Mouse (Mus musculus): ENCODE results near the gene Kif21b. TPM values are rescaled to one million over a fixed set of nuclear protein-coding genes. Genes with fewer than 3 reads are reported as not detected.

Kif21b gene
- total RNA-seq, 1 experiment, result 3.0 TPM

GRCm38 (mm10) chr1:136223758-136224342 lies 92.7 kb downstream of the Kif21b start:
- no peaks in the 10 kb centered on the region for H3K9me3 ChIP-seq (ENCODE audit: control insufficient read depth, insufficient read depth, low read depth, low read length)
- no peak for TF ChIP-seq HCFC1 (IDR thresholded peaks at IDR 0.05; ENCODE audit: borderline replicate concordance, insufficient read depth, low read length)
- no peak for TF ChIP-seq MAFK (IDR thresholded peaks at IDR 0.05; ENCODE audit: insufficient read depth, low read depth, low read length)
- TF ChIP-seq ZC3H11A (IDR thresholded peaks at IDR 0.05; ENCODE audit: borderline replicate concordance, low read depth, low read length), result no peak
- no peak for TF ChIP-seq CHD2 (IDR thresholded peaks at IDR 0.05; ENCODE audit: low read depth, low read length)
- no peak for TF ChIP-seq ZNF384 (IDR thresholded peaks at IDR 0.05; ENCODE audit: low read depth, low read length)
- no peak overlapping the region for H3K9ac ChIP-seq (ENCODE audit: insufficient read depth, low read depth, low read length, poor library complexity, severe bottlenecking)
- DNase-seq (ENCODE audit: low read depth, low spot score), result no peak
- peaks cover 0 to 16% of the 10 kb centered on the region in 2 experiments; a peak in 3 of 4 replicates for H3K4me1 ChIP-seq (ENCODE audit: control insufficient read depth in 2 of 2, insufficient read depth in 2 of 2, low read length in 2 of 2, poor library complexity in 1 of 2)
- in situ Hi-C loops (cut with MboI; ENCODE audit: low sequenced_read_pairs in 2 of 2, unreplicated experiment in 2 of 2), result no loop called here
- peaks cover 46% of the 10 kb centered on the region for H3K36me3 ChIP-seq (ENCODE audit: control insufficient read depth, insufficient read depth, low read length, poor library complexity, severe bottlenecking)
- no peak overlapping the region for H3K4me3 ChIP-seq (ENCODE audit: insufficient read depth in 1 of 2, low read depth in 1 of 2, low read length in 2 of 2, poor library complexity in 1 of 2, severe bottlenecking in 1 of 2)
- no peak overlapping the region for H3K27ac ChIP-seq (ENCODE audit: insufficient read depth, low read depth, low read length, poor library complexity, severe bottlenecking)

- no peaks in the 10 kb centered on the region for H3K9me3 ChIP-seq (ENCODE audit: control insufficient read depth, insufficient read depth, low read depth, low read length)
- H3K9ac ChIP-seq (ENCODE audit: insufficient read depth, low read depth, low read length, poor library complexity, severe bottlenecking), result no peak overlapping the region
- H3K27ac ChIP-seq (ENCODE audit: insufficient read depth, low read depth, low read length, poor library complexity, severe bottlenecking), result no peak overlapping the region
- no peak for DNase-seq (ENCODE audit: low read depth, low spot score)
- no peak for TF ChIP-seq MAFK (IDR thresholded peaks at IDR 0.05; ENCODE audit: insufficient read depth, low read depth, low read length)
- no peak for TF ChIP-seq HCFC1 (IDR thresholded peaks at IDR 0.05; ENCODE audit: borderline replicate concordance, insufficient read depth, low read length)
- no peak for TF ChIP-seq ZC3H11A (IDR thresholded peaks at IDR 0.05; ENCODE audit: borderline replicate concordance, low read depth, low read length)
- no peak for TF ChIP-seq ZNF384 (IDR thresholded peaks at IDR 0.05; ENCODE audit: low read depth, low read length)
- TF ChIP-seq CHD2 (IDR thresholded peaks at IDR 0.05; ENCODE audit: low read depth, low read length), result no peak
- H3K4me3 ChIP-seq (ENCODE audit: insufficient read depth in 1 of 2, low read depth in 1 of 2, low read length in 2 of 2, poor library complexity in 1 of 2, severe bottlenecking in 1 of 2), result no peak overlapping the region
- H3K4me1 ChIP-seq (ENCODE audit: control insufficient read depth in 2 of 2, insufficient read depth in 2 of 2, low read length in 2 of 2, poor library complexity in 1 of 2), result peaks cover 5 to 32% of the 10 kb centered on the region in 2 experiments; a peak in 3 of 4 replicates
- H3K36me3 ChIP-seq (ENCODE audit: control insufficient read depth, insufficient read depth, low read length, poor library complexity, severe bottlenecking), result peaks cover 41% of the 10 kb centered on the region
- in situ Hi-C loops (cut with MboI; ENCODE audit: low sequenced_read_pairs in 2 of 2, unreplicated experiment in 2 of 2), result no loop called here
Measured at GRCm38 (mm10) chr1:136225846-136226245, 94.7 kb downstream of the Kif21b start.

DNA sequence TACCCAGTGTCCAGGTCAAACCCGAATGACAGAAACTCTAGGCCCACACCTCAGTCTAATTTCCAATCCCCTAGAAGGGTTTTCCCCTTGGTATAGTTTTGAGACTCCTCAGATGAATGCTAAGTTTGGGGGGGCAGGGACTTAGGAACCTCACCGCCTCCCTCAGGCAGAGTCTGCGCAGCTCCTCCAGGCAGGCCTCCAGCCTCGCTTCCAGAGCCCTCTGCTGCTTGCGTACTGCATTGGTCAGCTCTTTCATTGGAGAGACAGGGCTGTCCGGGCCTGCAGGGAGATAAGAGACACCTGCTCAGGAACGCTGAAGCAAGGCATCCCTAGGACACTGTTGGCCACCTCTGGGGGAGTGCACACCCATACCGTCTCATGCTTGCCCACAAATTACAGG lies 95.4 kb downstream of the Kif21b start:
- no peak overlapping the region for H3K27ac ChIP-seq (ENCODE audit: insufficient read depth, low read depth, low read length, poor library complexity, severe bottlenecking)
- no peaks in the 10 kb centered on the region for H3K9me3 ChIP-seq (ENCODE audit: control insufficient read depth, insufficient read depth, low read depth, low read length)
- H3K36me3 ChIP-seq (ENCODE audit: control insufficient read depth, insufficient read depth, low read length, poor library complexity, severe bottlenecking), result peaks cover 41% of the 10 kb centered on the region
- no peak overlapping the region for H3K9ac ChIP-seq (ENCODE audit: insufficient read depth, low read depth, low read length, poor library complexity, severe bottlenecking)
- in situ Hi-C loops (cut with MboI; ENCODE audit: low sequenced_read_pairs in 2 of 2, unreplicated experiment in 2 of 2), result no loop called here
- no peak for TF ChIP-seq CHD2 (IDR thresholded peaks at IDR 0.05; ENCODE audit: low read depth, low read length)
- TF ChIP-seq MAFK (IDR thresholded peaks at IDR 0.05; ENCODE audit: insufficient read depth, low read depth, low read length), result no peak
- no peak for TF ChIP-seq ZC3H11A (IDR thresholded peaks at IDR 0.05; ENCODE audit: borderline replicate concordance, low read depth, low read length)
- no peak for TF ChIP-seq HCFC1 (IDR thresholded peaks at IDR 0.05; ENCODE audit: borderline replicate concordance, insufficient read depth, low read length)
- no peak for TF ChIP-seq ZNF384 (IDR thresholded peaks at IDR 0.05; ENCODE audit: low read depth, low read length)
- DNase-seq (ENCODE audit: low read depth, low spot score), result no peak
- H3K4me3 ChIP-seq (ENCODE audit: insufficient read depth in 1 of 2, low read depth in 1 of 2, low read length in 2 of 2, poor library complexity in 1 of 2, severe bottlenecking in 1 of 2), result no peak overlapping the region
- H3K4me1 ChIP-seq (ENCODE audit: control insufficient read depth in 2 of 2, insufficient read depth in 2 of 2, low read length in 2 of 2, poor library complexity in 1 of 2), result peaks cover 5 to 38% of the 10 kb centered on the region in 2 experiments; a peak in 3 of 4 replicates

Other genes with a start within 250 kb of the Kif21b start
- 0.05 and 0.09 TPM in 2 replicates for gene Pkp1, start 212.2 kb upstream of the Kif21b start, total RNA-seq (2012; rRNA removed)
- gene Igfn1, start 125.0 kb upstream of the Kif21b start, total RNA-seq (2012; rRNA removed), result 0.04 TPM in 1 of 2 replicates, not detected in the other
- 52.8 and 74.5 TPM in 2 replicates for gene Tmem9, start 123.2 kb upstream of the Kif21b start, total RNA-seq (2012; rRNA removed)
- not detected in 2 replicates for gene Ascl5, start 80.6 kb upstream of the Kif21b start, total RNA-seq (2012; rRNA removed)
- gene Cacna1s, start 78.6 kb upstream of the Kif21b start, total RNA-seq (2012; rRNA removed), result 15.8 and 17.2 TPM in 2 replicates
- 0.22 and 0.26 TPM in 2 replicates for gene Mroh3, start 81.4 kb downstream of the Kif21b start, total RNA-seq (2012; rRNA removed)
- 8.5 and 9.6 TPM in 2 replicates for gene Inava, start 102.9 kb downstream of the Kif21b start, total RNA-seq (2012; rRNA removed)
- not detected in 2 replicates for gene Gpr25, start 129.5 kb downstream of the Kif21b start, total RNA-seq (2012; rRNA removed)
- 20.3 and 20.6 TPM in 2 replicates for gene Camsap2, start 214.7 kb downstream of the Kif21b start, total RNA-seq (2012; rRNA removed)